Mouse (Mus musculus): ENCODE data around the gene Aph1b.
A peak's percentile ranks its signal among the peaks of the same experiment; 100 is the strongest.
"Not testable (repeated sequence)": the region's sequence is repeated elsewhere in the genome, so short reads cannot be mapped to it uniquely, and the experiment has no call there.

- peak; percentile 51 for TF ChIP-seq CTCF (conservative IDR thresholded peaks at IDR 0.05; ENCODE audit: low read length)
- not testable (repeated sequence) for TF ChIP-seq NANOG, POU5F1 (IDR thresholded peaks at IDR 0.05; ENCODE audit: borderline replicate concordance, low read length)
These were observed 10.7 kb downstream of the Aph1b start for GRCm38 (mm10) chr9:66784552-66784951.
